Mouse (Mus musculus) skeletal muscle tissue, adult 2 months (tissue): ENCODE data around the gene Cdca3.
"Not testable (repeated sequence)": the region's sequence is repeated elsewhere in the genome, so short reads cannot be mapped to it uniquely, and the experiment has no call there.

ENCODE experiments used
- DNase-seq: peaks from one replicate; pipeline ENCODE4 v3.0.0-alpha.2; 2012; ENCODE audit warnings: low read depth, low spot score

Gene Cdca3

DNA sequence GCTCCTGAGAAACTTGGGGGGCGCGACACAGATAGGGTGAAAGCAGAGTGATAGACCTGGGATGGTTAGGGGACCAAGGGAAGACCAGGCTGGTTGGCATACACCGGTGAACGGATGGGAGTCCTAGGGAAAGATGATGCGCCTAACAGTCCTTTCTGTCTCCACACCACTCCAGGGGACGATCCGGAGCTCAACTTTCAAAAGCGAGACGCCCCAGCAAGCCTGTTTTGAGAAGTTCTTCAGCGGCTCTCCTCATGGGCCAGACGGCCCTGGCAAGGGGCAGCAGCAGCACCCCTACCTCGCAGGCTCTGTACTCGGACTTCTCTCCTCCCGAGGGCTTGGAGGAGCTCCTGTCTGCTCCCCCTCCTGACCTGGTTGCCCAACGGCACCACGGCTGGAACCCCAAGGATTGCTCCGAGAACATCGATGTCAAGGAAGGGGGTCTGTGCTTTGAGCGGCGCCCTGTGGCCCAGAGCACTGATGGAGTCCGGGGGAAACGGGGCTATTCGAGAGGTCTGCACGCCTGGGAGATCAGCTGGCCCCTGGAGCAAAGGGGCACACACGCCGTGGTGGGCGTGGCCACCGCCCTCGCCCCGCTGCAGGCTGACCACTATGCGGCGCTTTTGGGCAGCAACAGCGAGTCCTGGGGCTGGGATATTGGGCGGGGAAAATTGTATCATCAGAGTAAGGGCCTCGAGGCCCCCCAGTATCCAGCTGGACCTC is 20.1 kb upstream of the Cdca3 start:
- peak; percentile 75 for DNase-seq

DNA sequence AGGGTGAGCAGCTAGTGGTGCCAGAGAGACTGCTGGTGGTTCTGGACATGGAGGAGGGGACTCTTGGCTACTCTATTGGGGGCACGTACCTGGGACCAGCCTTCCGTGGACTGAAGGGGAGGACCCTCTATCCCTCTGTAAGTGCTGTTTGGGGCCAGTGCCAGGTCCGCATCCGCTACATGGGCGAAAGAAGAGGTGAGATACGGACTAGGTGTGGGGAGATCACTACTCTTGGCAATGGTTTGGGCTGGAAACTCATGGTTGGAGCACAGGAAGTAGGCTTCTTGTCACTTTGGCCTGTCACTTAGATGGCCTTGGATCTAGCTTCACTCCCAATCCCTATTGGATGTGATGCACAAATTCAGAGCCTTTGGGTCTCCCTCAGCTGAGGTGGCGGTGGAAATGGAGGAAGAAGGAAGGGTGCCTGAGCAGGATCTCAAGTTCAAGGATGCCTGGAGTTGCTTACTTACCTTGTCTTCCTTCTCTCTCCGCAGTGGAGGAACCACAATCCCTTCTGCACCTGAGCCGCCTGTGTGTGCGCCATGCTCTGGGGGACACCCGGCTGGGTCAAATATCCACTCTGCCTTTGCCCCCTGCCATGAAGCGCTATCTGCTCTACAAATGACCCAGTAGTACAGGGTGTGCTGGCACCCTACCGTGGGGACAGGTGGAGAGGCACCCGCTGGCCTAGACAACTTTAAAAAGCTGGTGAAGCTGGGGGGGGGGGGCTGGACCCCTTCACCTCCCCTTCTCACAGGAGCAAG is 19.4 kb upstream of the Cdca3 start:
- no peak for DNase-seq

DNA sequence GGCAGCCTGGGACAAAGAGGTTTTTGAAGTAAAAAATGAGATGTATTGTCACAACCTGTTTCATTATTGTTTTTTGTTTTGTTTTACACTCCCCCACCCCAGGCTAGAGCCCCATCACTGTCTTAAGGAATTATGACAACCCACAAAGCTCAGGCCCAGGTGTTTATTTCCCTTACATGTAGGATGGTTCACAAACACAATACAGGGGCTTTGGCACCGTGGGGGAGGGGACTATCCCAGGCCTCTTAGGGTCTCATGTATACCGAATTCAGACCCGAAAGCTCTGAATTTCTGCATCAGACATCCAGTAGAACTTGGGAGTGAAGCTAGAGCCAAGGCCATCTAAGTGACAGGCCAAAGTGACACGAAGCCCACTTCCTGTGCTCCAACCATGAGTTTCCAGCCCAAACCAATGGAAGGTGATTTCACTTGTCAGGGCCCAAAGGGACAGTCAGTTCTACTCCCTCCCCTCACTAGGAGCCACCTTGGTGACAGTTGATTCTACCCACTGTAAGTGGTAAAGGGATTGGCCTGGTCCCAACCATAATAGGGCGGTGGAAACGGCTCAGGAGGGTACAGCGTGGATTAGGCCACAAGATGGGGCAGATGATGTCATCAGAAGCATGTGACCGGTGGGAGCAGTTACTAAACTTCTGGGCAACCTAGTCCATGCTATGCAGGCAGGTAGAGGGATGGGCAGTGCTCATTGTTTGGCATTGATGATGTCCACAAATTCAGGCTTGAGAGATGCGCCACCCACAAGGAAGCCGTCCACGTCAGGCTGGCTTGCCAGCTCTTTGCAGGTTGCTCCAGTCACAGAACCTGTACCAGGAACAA is 18.6 kb upstream of the Cdca3 start:
- not testable (repeated sequence) for DNase-seq

- no peak for DNase-seq
Measured at GRCm38 (mm10) chr6:124811403-124811665, 18.0 kb upstream of the Cdca3 start.

DNA sequence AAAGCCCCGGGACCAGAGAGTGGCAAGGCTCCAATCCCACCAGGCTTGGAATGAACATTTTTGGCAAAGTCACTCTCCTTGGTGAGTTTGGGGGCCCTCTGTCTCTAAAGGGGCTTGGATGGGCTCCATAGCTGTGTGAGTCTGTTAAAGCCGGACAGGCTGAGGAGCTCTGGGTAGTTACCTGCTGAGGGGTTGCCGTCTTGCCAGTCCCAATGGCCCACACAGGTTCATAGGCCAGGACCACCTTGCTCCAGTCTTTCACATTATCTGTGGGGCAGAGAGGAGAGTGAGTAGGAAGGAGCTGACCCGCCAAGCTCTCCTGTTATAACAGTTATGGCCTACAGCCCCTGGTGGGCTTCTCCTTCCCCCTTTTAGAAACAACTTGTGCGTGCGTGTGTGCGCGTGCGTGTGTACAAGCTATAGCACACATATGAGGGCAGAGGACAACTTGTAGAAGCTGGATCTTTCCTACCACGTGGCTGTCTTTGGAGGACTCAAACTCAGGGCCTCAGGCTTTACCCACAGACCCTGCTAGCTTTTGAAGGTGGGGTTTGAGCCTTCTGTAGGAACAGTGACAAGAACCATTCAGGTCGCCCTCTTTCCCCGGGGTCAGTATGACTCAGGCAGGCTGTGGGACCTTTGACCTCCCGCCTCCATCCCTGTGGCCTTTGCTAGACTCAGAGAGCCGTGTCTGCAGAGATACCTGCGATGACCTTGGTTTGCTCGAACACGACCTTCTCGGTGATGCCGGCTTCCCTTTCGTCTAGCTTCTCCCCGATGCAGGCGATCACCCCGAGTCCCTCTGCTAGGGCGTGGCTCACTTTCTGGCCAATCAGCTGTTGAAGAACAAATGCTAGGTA is 17.4 kb upstream of the Cdca3 start:
- DNase-seq, result no peak

DNA sequence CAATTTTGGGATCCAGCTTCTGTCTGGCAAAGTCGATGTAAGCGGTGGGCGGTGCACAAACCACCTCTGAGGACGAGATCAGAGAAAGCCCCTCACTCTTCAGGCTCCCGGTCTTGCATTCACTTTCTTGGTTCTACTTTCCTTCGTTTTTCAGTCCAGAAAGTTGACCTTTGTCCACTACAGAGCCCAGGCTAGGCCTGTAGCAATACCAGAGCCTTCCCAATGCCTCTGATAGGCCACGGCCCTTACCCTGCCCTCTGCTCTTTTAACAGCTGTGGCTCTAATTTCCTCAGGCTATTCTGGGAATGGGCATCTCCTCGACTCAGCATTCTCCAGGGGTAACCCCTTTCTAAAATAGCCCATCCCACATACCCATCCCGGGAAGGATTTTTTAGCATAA is 16.5 kb upstream of the Cdca3 start:
- DNase-seq, result peak; percentile 88

GRCm38 (mm10) chr6:124813496-124813895 is 15.9 kb upstream of the Cdca3 start:
- DNase-seq, result peak; percentile 89

DNA sequence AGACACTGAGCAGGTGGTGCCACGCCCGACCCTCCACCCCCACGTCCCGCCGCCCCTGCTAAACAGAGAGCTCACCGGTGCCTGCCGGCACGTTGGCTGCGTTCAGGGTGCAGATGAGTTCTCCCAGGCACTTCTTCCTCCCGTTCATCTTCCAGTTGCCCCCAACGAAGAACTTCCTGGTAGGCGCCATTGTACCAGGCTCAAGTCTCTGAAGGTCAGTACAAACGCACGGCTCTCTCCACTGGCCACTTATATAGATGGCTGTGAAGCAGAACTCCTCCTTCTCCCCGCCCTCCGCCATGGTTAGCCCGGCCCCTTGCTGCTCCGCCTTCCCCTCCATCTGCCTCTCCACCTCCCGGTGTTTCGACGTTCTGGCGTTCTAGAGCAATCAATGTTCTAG is 15.4 kb upstream of the Cdca3 start, which contains the start of gene Tpi1:
Gene Tpi1, minus strand, starts transcription at position 364 of the 400 bp plus-strand sequence.
- peak; percentile 96 for DNase-seq

DNA sequence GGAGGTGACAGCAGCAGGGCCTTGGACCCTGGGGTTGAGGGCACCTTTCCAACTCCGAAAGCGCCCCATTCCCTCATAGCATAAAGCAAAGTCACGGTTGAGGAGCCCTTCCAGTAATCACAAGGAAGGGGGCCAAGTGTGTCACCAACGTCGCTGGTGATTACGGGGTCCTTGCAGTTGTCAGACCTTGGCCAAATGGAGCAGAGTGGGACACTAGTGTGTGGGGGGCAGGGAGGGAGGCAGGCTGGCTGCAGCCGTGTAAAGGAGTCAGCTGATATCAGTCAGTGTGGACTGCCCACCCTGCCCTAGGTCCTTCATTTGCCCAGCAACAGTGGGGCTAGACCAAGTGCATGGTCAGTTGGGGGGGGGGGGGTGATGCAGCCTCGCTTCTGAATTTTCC is 14.9 kb upstream of the Cdca3 start:
- peak; percentile 47 for DNase-seq

DNA sequence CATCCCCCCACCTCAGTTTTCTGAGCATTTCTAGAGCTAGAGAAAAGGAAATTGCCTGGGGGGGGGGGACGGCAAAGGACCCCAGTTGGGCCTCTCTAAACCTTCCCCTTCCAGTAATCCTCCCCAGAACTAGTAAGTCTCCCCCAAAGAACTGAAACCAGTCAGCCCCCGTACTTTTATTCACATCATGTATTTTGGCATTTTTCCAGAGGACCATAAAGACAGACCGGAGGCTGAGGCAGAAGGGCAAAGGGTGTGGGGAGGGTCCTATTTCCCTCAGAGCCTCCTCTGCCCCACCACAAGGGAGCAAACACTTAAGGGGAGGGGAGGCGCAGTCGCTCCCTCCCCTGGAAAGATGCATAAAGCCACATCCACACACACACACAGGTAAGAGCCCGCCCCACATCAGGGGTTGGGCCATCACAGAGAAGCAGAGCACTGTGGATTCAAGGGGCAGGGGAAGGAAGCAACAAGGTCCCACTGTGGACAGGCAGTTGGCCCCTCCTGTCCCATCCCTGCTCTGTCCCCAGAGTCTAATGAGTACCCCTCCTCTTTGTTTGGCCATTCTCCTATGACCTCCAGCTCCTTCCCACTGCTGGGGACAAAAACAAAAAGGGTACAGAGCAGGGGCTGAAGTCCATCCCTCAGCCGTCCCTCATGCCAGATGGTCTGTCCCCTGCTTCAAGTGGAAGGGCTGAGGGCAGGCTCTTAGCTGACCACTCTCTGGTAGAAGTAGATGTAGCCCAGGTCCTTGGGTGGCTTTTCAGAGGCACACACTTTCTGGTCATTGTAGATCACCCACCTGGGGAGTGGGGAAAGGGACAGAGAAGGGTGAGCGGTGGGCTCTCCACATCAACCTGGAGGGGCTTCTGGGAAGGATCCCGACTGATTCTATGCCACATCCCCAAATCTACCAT is 14.2 kb upstream of the Cdca3 start:
- no peak for DNase-seq

GRCm38 (mm10) chr6:124816611-124817010 is 12.7 kb upstream of the Cdca3 start:
- no peak for DNase-seq

DNA sequence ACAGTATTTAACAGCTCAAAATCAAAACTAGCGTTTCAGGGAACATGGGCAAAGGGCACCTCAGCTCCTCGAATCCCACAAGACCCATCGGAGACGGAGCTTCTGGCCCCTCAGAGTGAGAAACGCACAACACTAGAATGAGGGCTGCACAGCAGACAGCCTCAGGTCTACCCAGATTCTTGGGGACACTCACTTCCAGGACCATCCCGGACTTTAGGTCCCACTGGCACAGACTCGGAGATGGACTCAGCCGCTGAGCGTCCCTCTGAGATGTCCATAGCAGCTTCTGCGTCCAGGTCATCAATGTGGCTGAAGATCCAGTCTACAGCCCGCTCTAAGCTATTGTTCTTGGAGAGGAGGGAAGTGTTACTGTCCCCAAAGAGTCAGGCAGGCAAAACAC is 12.2 kb upstream of the Cdca3 start:
- DNase-seq, result no peak

DNA sequence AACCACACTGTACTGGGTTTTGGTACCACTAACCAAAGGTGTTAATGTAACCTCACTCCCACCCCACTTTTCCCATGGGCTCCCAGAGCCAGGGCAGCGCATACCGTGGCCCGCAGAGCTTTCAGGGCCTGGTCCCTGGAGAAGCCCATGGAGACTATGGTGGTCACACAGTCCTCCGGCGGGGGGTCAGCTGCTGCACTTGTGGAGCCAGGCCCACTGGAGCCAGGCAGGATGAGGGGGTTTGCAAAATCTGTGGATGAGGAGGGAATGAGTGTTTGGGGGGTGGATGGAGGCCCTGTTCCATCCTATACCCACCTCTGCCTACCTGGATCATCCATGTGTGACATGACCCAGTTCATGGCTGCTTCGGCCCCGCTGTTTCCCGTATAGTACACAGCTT is 11.8 kb upstream of the Cdca3 start:
- no peak for DNase-seq

- no peak for DNase-seq
Measured at GRCm38 (mm10) chr6:124817971-124818370, 11.4 kb upstream of the Cdca3 start.

DNA sequence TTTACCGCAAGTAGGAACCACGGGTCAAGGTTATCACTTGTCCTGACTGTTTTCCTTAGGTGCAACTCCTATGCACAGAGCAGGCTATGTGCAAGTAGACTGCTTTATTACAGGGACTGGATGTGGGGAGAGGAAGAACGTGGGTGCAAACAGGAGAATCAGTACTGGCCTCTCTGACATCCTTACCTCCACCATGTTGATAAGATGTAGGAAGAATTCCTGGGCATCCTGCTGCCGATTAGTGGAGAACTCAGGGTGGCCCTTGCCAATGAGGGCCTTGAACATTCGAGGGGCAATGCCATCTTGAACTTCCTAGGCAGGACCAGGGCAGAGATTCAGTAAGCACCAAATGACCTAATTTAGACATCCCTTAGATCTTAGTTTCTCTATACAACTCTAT is 8.5 kb upstream of the Cdca3 start:
- DNase-seq, result no peak

DNA sequence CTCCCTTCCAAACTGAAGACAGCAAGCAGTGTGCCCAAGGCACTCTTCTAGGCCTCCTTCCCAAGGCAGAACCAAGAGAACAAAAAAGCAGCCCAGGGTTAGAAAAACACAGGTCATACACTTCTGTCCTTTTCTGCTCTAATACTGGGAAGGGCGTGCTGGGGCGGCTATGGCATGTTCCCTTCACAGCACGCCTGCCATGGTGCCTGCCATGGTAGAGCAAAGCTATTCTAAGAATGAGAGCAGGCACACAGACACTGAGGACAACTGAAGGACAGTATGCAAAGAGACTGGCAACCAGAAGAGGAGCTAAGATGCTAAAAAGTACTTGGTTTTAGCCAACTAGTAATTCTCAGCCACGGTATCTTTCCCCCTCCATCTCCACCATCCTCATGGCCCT is 7.3 kb upstream of the Cdca3 start:
- DNase-seq, result no peak

DNA sequence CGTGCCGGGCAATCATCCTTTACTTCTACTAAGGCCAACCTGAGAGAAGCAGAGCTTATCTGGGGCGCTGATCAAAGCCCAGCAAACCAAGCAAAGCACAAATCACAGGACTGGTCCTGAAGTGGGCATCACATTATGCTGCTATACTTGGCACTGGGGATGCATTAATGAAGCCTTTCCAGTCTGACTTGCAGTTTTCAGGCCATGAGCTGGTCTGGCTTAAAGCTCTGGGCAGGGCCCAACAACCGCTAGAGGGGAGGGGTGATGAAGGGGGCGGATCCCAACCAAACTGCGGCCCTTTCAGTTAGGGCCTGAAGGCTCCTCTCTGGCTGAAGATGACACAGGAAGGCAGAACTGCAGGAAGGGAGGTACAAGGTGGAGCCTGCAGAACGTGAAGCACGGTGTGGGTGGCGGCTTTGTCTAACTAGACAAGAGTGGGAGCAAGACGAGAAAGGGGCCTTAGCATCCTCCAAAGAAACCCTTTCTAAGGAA is 1.2 kb upstream of the Cdca3 start:
- DNase-seq, result no peak

- DNase-seq, result peak; percentile 97
Measured at GRCm38 (mm10) chr6:124829799-124830700, 703 bp downstream of the Cdca3 start.

DNA sequence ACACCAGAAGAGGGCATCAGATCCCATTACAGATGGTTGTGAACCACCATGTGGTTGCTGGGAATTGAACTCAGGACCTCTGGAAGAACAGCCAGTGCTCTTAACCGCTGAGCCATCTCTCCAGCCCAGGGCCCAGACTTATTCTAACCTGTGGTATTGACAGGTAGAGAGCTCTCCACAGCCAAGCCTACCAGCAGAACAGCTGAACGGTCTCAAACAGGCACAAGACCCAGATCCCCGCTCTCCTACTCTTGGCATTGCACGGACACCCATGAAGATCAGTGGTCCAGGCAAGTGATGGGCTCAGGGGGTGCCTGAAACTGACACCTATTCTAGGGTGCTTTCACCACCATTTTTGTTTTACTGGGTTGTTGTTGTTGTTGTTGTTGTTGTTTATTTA is 1.9 kb downstream of the Cdca3 start:
- DNase-seq, result not testable (repeated sequence)
